Mouse (Mus musculus) midbrain, embryonic 13.5 days (tissue): ENCODE results near the gene Vmn1r139. TPM values are rescaled to one million over a fixed set of nuclear protein-coding genes. Genes with fewer than 3 reads are reported as not detected.
"Not testable (repeated sequence)": the region's sequence is repeated elsewhere in the genome, so short reads cannot be mapped to it uniquely, and the experiment has no call there.

ENCODE experiments used
- ATAC-seq: fragments of 200-750 bp; cut with Nextera tagmentation; 2 replicates; pipeline ENCODE4 v1.8.0; 2017; ENCODE audit warnings: mild to moderate bottlenecking, moderate TSS enrichment, moderate library complexity
- H3K27ac ChIP-seq: fragments of 300-500 bp; sonication (generic); 2 replicates; pipeline ENCODE4 v1.5.1; 2015; ENCODE audit warnings: inconsistent platforms, mild to moderate bottlenecking, moderate library complexity
- H3K27me3 ChIP-seq: fragments of 300-500 bp; sonication (generic); 2 replicates; pipeline ENCODE4 v1.6.1; 2015; ENCODE audit warnings: mild to moderate bottlenecking, inconsistent platforms
- H3K36me3 ChIP-seq: fragments of 300-500 bp; sonication (generic); 2 replicates; pipeline ENCODE4 v1.6.1; 2015; ENCODE audit warnings: mild to moderate bottlenecking, inconsistent platforms
- H3K4me1 ChIP-seq: fragments of 300-500 bp; sonication (generic); replicated peaks from 2 replicates; pipeline ENCODE4 v1.6.1; 2015; ENCODE audit warnings: inconsistent platforms
- H3K4me2 ChIP-seq: fragments of 300-500 bp; sonication (generic); replicated peaks from 2 replicates; pipeline ENCODE4 v1.6.1; 2015; ENCODE audit warnings: moderate library complexity, mild to moderate bottlenecking, inconsistent platforms
- H3K4me3 ChIP-seq: fragments of 300-500 bp; sonication (generic); replicated peaks from 2 replicates; pipeline ENCODE4 v1.5.1; 2015; ENCODE audit warnings: mild to moderate bottlenecking, inconsistent platforms
- H3K9ac ChIP-seq: fragments of 300-500 bp; sonication (generic); replicated peaks from 2 replicates; pipeline ENCODE4 v1.6.1; 2015; ENCODE audit warnings: mild to moderate bottlenecking, inconsistent platforms
- H3K9me3 ChIP-seq: fragments of 300-500 bp; sonication (generic); 2 replicates; pipeline ENCODE4 v1.6.1; 2016; ENCODE audit warnings: mild to moderate bottlenecking, inconsistent platforms
- WGBS: fragments of 180-500 bp; shearing (Covaris S2); methylation state at CpG from one replicate; pipeline ENCODE4 v1.1.7; 2015; 5-methylcytosine and 5-hydroxymethylcytosine counted together
- polyA plus RNA-seq: library from polyadenylated mRNA; unstranded; fragments of >200 nt; fragmentation: Nextera tagmentation; extraction: Ambion mirVana; gene quantifications from 2 replicates; pipeline ENCODE4 v1.2.1, GENCODE M21; 2015

The Vmn1r139 gene
- polyA plus RNA-seq = not detected in 2 replicates

DNA sequence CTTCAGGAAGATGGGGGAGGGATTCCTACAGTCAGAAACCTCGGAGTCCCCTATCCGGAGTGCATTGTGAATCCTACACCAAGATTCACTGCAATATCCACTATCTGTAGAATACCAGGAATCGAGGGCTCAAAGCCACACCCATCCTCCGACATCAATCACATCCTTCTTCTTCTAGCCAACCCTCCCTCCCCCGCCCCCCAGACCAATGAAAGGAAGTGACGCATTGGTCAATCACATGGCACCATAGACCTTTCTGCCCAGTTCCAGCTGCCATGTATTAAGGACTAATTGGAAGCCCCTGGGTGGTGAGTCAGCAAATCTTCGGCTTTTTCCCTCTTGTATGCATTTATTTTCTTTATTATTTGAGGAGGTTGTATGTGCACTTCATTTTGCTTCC lies at the start of gene Vmn1r139:
TSS of gene Vmn1r139 (plus strand) at position 301 of the 400 bp plus-strand sequence.
- H3K9ac ChIP-seq, H3K36me3 ChIP-seq, H3K9me3 ChIP-seq, H3K27me3 ChIP-seq, ATAC-seq, H3K4me3 ChIP-seq, H3K27ac ChIP-seq, H3K4me1 ChIP-seq, H3K4me2 ChIP-seq: not testable (repeated sequence)
- no CpG with 5 or more reads among the region's 7 CpGs for WGBS

DNA sequence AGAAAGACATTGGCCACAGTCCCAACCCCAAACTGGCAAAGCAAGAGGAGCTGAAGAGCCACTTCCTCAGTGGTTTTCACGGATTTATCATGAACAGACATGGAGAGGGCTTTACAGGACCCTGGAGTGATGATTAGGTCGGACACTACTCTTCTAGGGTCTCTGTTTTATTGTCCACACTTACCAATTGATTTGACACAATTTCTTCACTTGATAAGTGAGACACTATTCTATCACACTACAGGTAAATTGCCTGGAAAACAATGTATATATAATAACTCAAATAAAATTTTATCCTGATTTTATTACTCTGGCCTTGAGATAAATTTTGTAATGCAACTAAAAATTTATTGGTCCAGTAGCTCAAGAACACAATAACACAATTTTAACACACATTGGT lies 40.1 kb upstream of the Vmn1r139 start, which contains the start of gene Vmn1r138:
TSS of gene Vmn1r138 (minus strand) at position 101 of the 400 bp plus-strand sequence.
- H3K4me2 ChIP-seq, H3K4me3 ChIP-seq, H3K27ac ChIP-seq, H3K36me3 ChIP-seq, H3K27me3 ChIP-seq, ATAC-seq, H3K9me3 ChIP-seq, H3K9ac ChIP-seq, H3K4me1 ChIP-seq: not testable (repeated sequence)
- WGBS = no CpG with 5 or more reads among the region's 2 CpGs

DNA sequence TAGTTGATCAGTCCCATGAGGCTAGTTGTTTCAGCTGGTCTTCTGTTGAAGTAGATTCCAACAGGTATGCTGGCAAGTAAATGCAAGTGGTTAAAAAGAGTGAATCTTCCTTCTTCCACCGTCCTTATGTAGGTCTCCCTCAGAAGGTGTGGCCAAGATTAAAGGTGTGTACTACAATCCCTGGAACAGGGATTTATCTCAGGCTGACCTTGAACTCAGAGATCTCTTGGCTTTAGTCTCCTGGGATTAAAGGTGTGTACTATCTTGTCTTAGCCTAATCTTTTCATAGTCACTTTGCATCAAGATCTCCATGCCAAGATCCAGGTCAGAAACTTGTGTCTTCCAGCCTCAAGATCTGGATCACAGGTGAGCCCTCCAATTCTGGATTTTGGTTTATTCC lies 12.7 kb upstream of the Vmn1r139 start, which contains the start of gene Gm6176:
TSS of gene Gm6176 (minus strand) at position 101 of the 400 bp plus-strand sequence.
- WGBS = no CpG with 5 or more reads among the region's 1 CpGs
- H3K4me3 ChIP-seq, H3K4me2 ChIP-seq, ATAC-seq, H3K36me3 ChIP-seq, H3K9me3 ChIP-seq, H3K27me3 ChIP-seq, H3K27ac ChIP-seq, H3K4me1 ChIP-seq, H3K9ac ChIP-seq: not testable (repeated sequence)

DNA sequence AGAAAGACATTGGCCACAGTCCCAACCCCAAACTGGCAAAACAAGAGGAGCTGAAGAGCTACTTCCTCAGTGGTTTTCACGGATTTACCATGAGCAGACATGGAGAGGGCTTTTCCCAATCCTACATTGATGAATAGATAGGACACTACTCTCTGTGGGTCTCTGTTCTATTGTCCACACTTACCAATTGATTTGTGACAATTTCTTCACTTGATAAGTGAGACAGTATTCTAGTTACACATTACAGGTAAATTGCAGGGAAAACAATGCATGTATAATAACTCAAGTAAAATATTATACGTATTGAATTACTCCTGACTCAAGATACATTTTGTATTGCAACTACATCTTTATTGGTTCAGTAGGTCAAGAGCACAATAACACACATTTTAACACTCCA lies 49.3 kb downstream of the Vmn1r139 start, which contains the start of gene Gm16451:
TSS of gene Gm16451 (minus strand) at position 101 of the 400 bp plus-strand sequence.
- not testable (repeated sequence) for H3K4me3 ChIP-seq, H3K36me3 ChIP-seq, H3K4me2 ChIP-seq, H3K9me3 ChIP-seq, ATAC-seq, H3K27me3 ChIP-seq, H3K27ac ChIP-seq, H3K4me1 ChIP-seq, H3K9ac ChIP-seq
- WGBS = no CpG with 5 or more reads among the region's 2 CpGs

DNA sequence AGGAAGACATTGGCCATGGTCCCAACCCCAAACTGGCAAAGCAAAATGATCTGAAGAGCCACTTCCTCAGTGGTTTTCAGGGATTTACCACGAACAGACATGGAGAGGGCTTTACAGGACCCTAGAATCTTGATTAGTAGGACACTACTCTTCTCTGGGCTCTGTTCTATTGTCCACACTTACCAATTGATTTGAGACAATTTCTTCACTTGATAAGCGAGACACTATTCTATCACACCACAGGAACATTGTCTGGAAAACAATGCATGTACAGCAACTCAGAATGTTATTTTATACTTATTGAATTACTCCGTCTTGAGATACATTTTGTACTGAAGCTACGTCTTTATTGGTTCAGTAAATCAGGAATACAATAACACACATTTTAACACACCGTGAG lies 65.8 kb downstream of the Vmn1r139 start, which contains the start of gene Gm10666:
TSS of gene Gm10666 (minus strand) at position 101 of the 400 bp plus-strand sequence.
- H3K9ac ChIP-seq, H3K4me3 ChIP-seq, H3K4me2 ChIP-seq, H3K9me3 ChIP-seq, H3K4me1 ChIP-seq, H3K27ac ChIP-seq, H3K36me3 ChIP-seq, H3K27me3 ChIP-seq, ATAC-seq: not testable (repeated sequence)
- no CpG with 5 or more reads among the region's 5 CpGs for WGBS

Other genes with a start within 250 kb of the Vmn1r139 start
- gene Vmn1r135, start 236.7 kb upstream of the Vmn1r139 start, polyA plus RNA-seq = not detected in 2 replicates
- not detected in 2 replicates for gene Gm5725, start 224.8 kb upstream of the Vmn1r139 start, polyA plus RNA-seq
- not detected in 2 replicates for gene Gm5891, start 147.8 kb upstream of the Vmn1r139 start, polyA plus RNA-seq
- gene Vmn1r137, start 74.5 kb upstream of the Vmn1r139 start, polyA plus RNA-seq = not detected in 2 replicates
- gene Vmn1r138, start 40.2 kb upstream of the Vmn1r139 start, polyA plus RNA-seq = not detected in 2 replicates
- not detected in 2 replicates for gene Gm6176, start 12.8 kb upstream of the Vmn1r139 start, polyA plus RNA-seq
- gene Gm16451, start 49.2 kb downstream of the Vmn1r139 start, polyA plus RNA-seq = not detected in 2 replicates
- not detected in 2 replicates for gene Gm10666, start 65.7 kb downstream of the Vmn1r139 start, polyA plus RNA-seq
- not detected in 2 replicates for gene Vmn1r142, start 95.0 kb downstream of the Vmn1r139 start, polyA plus RNA-seq
- gene Vmn1r143, start 120.3 kb downstream of the Vmn1r139 start, polyA plus RNA-seq = not detected in 2 replicates
- gene Gm8653, start 132.2 kb downstream of the Vmn1r139 start, polyA plus RNA-seq = not detected in 2 replicates
- not detected in 2 replicates for gene Gm8453, start 160.4 kb downstream of the Vmn1r139 start, polyA plus RNA-seq